Mouse (Mus musculus): ENCODE measurements around the gene B4galt3.

DNA sequence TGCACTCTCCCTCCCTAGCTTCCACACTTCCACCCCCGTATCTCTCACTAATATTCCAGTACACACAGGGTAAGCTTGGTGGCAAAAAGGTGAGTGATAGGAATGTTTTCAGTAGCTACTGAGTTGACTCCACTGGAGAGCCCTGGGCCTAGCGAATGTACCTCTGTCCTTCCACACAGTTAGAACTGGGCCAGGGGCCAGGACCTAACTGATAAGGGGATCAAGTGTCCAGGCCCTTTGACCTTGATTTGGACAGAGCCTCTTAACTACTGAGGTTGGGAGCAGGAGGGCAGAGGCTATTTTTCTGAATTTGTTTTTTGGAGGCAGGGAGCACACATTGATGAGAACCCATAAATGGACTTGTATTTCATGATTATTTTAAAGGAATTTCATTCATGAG, 46.3 kb upstream of the B4galt3 start:
- TF ChIP-seq CTCF (IDR thresholded peaks at IDR 0.05; ENCODE audit: low read depth) (no peak), EP300 (optimal IDR thresholded peaks at IDR 0.05) (no peak)

Measured in stomach, postnatal 0 days (tissue).